Mouse (Mus musculus): ENCODE results near the gene Sgk2.
"Not testable (repeated sequence)": the region's sequence is repeated elsewhere in the genome, so short reads cannot be mapped to it uniquely, and the experiment has no call there.

Sgk2 gene

GRCm38 (mm10) chr2:163058981-163059380 lies 71.9 kb downstream of the Sgk2 start:
- not testable (repeated sequence) for DNase-seq (ENCODE audit: low read depth, low spot score)

GRCm38 (mm10) chr2:163060630-163061029 lies 73.5 kb downstream of the Sgk2 start:
- DNase-seq (ENCODE audit: low read depth, low spot score) = no peak

GRCm38 (mm10) chr2:163061203-163062118 lies 74.3 kb downstream of the Sgk2 start:
- no peak for DNase-seq (ENCODE audit: low read depth, low spot score)

- DNase-seq (ENCODE audit: low read depth, low spot score) = peak; percentile 70
Observed at GRCm38 (mm10) chr2:163062119-163062508, 75.0 kb downstream of the Sgk2 start.
